Mouse (Mus musculus) embryo, embryonic 10 days (tissue): ENCODE measurements around the gene Fam171b.
A peak's percentile ranks its signal among the peaks of the same experiment; 100 is the strongest.

Experiments used
- DNase-seq: peaks from one replicate; pipeline ENCODE4 v3.0.0-alpha.2; 2015; ENCODE audit warnings: low spot score

Fam171b gene

DNA sequence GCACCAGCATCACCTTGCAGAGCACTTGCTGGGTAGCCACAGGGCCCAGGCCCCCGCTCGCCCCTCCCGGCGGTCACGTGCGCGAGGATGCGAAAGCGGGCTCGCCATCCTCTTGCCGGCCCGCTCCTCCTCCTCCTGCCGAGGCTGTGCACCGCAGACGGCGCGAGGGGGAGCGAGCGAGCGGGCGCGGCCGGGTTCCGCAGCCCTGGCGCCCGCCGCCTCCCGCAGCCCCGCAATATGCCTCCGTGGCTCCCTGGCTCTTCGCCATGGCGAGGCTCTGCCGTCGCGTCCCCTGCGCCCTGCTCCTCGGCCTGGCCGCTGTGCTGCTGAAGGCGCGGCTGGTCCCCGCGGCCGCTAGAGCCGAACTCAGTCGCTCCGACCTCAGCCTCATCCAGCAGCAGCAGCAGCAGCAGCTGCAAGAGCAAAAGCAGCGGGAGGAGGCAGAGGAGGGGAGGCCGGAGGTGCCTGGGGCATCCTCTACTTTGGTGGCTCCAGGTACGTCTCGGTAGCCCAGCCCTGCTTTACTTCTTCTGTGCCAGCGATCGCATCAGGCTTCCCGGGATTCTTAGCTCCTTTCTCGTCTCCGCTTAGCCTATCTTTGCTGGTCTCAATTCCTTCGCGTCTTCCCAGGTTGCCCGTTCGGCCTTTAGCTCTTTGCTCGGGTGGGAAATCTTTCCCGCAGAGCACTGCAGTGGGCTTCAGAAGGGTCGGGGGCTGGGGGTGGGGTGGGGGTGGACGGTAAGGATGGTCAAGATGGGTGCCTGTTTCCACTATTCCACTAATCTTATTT is at the start of gene Fam171b:
Fam171b (plus strand) TSS at position 154 of the 790 bp plus-strand sequence.
- peak; percentile 89 for DNase-seq

DNA sequence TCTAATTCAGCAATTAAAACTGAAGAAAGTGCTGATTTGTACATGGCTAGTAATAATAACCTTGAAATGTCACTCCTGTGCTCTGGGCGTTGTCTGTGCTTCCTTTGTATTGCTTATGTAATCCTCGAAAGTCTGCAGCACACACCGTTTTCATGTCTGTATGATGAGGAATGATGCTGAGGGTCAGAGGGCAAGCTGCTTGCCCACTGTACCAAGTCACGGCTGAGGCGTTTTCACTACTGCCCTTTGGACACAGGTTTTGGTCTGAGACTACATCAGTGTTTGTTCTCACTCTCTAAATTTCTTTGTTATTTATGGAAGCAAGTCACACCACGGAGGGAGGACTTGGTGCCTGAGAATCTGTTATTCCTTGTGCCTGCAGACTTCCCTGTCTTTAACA is 46.4 kb upstream of the Fam171b start:
- DNase-seq: peak; percentile 14

DNA sequence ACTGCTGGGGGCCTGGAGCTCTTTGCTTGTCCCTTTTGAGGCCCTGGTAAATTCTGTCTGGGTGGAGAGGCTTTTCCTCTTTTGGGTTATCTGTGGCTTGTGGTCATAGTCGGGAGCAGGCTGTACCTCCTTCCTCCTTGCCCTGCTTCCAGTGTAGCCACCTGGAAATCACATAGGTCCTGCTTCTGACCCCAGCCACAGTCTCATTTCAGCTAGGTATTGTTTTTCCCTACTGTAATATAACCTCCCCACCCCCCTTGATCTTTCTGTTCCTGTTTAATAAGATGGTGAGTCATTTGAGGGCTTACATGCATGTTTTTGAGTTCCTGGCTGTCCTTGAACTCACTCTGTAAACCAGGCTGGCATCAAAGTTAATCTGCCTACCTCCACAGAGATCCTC is 45.6 kb upstream of the Fam171b start:
- no peak for DNase-seq

DNA sequence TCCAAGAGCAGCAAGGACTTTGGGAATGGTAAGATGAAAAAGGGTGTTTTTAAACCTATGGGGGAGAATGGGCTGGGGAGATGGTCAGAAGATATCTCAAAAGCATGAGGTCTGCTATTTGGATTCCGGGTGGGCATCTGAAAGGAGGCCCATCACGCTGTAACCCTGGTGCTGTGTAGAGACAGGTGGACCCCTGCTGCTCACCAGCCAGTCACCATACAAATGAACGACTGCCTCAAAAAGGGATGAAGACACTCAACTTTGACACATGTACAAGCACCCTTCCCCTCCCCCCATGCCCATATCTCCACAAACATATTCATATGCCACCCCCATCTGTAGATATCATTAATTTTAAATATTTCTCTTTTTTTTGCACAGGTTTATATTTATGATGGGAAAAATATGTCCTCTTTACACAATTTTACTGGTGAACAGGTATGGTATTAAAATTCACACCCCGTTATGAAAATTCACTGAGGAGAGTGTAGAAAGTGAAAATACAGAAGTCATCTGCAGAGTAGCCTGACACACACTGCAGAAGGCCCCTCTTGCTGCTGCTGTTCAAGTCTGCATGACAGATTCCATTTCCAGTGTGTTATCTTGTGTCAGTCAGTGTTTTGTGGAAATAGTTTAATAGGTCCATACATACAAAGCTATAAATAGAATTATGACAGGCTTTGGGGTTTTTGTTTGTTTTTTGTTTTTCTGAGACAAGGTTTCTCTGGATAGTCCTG is 44.0 kb upstream of the Fam171b start:
- no peak for DNase-seq

DNA sequence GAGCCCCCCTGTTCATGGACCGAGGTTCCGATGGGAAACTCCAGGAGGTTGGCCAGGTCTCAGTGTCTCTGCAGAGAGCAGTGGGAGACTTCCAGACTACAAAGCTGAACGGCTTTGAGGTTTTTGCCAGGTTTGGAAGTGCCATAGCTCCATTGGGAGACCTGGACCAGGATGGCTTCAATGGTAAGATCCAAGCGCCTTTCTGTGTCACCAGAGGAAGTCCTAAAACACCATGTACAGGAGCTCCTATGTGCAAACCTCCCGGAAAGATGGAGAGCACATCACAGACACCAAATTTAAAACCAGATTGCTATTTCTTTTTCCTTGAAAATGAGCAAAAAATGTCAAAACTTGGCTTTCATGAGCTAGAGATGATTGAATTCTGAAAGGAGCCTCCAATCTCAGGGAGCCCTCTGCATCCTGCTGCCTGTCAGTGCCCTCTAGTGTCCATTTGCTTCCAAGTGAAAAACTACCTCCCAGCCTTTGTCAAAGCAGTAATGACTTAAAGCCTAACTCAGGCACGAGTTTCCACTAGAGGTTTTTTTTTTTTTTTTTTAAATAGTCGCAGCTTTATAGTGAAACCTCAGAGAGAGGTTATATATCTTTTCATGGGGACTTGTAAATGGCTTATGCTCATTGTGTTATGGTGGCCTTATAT is 41.2 kb upstream of the Fam171b start:
- DNase-seq: peak; percentile 78

DNA sequence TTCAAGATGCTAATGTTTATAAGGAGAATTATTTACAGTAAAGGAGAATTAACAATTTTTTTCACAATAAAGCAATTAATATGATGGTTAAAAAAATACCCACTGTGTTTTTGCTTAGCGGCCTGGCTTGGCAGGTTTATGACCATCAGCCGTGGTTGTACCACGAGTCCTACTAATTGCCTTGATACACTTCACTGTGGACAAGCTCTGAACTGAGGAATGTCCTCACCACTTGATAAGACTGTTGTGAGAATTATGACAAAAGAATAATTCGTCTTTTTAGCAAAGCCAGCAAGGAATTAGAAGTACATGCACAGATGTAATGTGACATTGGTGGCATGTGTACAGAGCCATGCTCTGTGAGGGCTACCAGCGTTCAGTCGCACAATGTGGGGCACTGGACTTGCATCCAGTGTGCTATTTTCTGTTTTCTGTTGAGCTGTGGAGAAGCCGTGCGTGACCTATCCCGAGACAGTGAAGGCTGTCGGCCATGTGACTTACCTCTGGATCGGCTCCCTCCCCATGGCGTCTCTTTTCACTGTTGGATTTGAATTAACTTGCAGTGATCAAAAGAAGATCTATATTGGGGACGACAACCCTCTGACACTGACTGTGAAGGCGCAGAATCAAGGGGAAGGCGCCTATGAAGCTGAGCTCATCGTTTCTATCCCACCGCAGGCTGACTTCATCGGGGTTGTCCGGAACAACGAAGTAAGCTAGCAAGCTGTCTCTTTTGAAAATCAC is 20.9 kb upstream of the Fam171b start:
- no peak for DNase-seq

DNA sequence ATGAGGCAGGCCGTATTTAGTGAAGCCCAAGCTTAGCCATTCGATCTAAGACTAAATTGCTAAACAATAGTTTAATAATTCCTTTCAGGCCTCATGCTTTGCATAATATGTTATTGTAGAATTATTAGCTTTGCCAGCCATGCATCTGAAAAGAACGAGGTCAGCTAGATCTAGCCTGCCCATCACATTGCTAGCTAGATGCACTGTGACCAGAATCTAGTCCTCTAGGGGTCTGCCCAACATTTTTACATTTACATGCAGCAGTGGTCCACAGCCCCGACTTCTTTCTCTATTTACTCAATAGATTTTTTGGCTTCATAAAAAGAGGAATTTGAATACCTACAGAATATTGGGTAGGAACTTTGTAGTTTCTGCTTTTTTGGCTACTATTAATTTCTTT is 20.3 kb upstream of the Fam171b start:
- no peak for DNase-seq

DNA sequence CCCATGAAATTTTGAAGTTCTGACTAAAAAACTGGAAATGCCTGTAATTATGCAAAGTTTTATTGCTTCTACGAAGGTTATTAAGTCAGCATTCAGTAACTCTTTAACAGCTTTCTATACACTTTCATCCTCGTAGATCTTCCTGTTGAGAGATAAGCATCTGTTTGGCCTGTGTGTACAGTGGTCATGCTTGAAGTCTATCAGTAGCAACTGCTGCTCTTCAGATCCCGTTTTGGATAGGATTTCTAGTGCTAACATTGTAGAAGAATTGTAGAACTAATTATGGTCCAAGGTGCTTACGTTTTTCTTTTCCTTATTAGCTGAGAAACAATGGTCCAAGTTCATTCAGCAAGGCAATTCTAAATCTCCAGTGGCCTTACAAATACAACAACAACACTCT is 16.7 kb upstream of the Fam171b start:
- no peak for DNase-seq

DNA sequence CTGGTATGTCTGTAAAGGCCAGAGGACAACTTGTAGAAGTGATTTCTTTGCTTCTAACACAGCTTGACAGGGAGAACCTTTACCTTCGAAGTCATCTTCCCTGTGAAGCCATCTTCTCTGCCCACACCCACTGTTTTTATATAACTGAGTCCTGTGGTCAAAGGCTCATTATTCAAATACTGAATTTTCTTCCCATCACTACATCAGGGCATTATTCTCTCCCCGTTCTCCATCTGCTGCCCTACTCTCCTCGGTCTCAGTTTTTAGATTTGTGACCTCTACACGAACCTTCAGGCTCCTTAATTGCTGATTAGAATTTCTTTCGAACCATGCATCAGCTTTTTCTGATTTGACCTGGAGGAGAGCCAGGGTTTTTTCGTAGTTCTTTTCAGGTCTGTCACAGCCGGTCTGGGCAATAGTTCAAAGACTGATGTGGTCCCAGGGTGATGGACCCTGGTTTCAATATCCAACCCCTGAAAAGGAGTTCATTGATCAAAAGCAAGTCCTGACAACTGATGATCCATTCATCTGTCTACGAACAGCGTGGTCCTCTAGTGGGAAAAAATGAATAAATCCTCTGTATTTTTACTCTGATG is 14.4 kb upstream of the Fam171b start:
- no peak for DNase-seq

DNA sequence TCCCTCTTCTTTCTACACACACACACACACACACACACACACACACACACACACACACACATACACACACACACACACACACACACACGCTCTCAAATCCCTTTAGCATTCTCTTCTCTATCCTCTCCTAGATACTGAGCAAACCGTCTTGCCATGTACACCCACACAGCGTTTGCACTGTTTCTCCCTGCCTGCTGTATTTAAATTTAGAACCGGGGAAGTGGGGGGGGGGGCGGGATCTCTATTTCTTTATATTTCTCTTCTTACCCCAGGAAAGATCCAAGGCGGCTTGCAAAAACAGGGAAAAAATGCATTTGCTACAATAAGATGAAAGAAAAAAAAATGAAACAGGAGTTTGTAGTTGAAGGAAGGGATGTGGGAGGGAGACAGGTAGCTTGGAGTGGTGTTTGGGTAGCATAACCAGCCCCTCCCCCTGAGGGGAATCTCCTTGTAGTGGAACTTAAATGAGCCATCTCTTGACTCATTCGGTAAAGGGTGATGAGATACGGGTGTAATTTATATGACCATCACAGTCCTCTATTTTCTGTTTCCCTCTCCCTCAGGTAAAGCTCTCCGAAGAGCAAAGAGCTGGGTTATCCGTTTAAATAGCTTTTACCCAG is 947 bp downstream of the Fam171b start:
- no peak for DNase-seq

DNA sequence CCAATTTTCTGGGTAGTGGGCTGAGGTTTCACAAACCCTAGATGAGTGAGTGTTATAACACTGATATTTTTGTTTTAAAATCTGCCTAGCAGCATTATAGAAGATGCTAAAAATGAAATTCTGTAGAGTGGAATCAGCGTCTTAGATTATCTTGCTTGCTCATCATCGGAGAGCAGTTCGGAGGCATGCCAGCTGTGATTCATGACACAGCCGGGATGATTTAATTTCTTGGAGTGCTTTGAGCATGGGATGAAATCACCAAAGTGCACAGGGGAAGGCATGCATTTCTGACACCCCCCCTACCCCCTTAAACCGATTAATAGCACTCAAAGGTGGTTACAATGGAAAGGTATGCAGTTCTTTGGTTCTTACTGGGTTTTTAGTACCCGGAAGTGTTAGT is 1.6 kb downstream of the Fam171b start:
- no peak for DNase-seq

DNA sequence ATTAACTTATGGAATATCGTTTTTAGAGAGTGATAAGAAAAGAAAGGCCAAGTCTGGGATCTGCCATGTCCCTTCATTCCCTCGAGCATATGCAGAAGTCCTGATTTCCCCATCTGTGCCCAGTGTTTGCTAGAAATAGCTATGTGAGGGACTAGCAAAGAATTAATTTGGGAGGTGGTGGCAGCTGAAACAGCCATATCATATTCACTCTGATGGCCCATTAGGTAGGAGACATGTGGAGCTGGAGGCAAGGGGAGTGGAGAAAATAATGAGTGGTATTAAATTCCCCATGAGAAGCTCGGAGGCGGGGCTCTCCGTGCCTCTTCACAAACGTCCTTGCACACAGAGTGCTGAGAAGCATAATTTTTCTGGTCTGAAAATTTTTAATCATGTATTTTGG is 3.7 kb downstream of the Fam171b start:
- no peak for DNase-seq

DNA sequence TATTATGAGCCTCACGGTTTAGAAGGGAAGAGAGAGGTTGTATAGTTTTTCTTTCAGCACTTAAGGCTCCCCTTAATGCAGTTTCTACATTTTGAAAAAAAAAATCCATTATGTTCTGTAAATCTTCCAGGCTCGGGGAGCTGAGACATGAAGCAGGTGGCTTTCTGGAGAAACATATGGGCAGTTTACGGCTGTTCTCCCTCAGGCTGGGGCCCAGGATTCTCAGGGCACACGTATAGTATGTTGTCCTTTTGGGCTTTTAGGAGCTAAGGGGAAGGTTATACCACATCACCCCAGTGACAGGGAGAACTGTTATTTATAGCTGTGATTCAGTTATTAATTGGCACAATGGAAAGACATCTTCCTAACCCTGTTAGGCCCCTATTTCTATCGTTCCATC is 12.7 kb downstream of the Fam171b start:
- no peak for DNase-seq

DNA sequence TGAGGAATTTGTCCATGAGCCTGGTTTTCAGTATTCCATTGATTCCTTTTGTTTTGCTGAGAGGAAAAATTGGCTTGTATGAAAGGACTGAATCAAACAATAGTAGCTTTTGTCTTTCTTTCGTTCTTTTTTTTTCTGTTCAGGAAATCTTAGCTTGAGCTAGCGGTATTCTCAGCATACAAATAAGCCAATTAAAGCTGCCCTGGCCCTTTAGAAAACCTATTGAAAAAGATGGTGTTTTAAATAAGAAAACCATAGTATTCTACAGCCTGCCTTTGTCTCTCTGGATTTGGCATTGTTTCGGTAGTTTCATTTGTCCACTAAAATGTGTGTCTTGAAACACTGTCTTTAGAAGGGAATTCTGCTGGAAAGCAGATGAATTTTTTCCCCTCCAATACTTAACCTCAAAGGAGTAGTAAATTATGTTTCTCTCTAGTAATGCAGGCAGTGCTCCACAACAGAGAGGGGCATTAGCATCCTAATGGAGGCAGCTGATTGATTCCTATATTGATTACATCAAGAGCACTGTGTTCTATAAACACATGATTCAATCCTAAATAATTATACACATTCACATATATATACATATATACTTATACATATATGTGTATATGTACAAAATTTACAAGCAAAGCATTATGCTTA is 16.6 kb downstream of the Fam171b start:
- no peak for DNase-seq

DNA sequence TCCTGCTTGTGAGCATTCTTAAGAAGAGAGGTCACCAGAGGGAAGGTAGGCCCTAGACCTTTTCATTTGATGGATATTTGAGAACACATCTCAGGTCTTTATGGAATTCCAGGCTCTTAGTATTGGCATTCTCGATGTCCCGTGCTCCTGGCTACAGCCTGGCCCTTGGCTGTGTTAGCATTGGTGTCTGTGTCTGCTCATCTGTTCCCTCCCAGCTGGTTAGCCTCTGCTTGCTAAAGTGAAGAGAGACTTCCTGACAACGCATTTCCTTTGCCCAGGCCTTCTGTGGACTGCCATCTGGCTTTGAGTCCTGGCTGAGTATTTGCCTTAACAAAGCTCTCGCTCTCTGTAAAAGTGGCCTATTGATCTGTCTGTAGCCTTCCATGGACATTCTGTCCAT is 20.5 kb downstream of the Fam171b start:
- no peak for DNase-seq

DNA sequence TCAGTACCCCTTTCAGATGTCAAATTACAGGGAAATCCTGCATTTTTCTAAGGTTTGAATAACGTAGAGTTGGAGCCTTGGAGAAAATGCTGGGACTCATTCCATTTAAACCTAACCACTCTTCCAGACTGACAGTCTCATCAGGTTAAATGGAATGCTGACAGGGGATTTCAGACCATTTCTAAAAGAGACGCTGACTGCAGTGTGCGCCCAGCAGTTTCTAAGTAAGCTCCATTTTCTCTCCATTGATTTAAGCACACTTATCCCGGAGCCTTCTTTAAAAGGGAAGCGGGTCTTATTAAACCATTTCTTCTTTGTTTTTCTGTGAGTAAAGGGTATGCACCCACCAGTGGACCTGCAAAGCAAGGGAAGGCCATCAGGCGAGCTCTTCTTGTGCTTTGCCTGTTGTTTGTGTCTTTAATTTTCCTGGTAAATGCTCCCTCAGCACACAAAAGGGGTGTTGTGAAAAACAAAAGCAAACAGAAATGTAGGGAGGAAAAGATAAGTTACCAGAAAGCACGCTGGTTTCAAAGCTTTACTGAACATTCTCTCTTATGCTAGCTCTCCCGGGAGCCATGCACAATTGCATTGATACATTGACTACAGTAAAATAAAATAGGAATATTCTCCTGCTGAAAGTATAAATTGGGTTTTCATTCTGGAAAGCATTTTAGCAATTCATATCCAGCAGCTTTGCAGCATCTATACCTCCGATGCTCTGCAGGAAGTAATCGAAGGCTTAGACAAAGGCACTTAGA is 23.1 kb downstream of the Fam171b start:
- DNase-seq: no peak

DNA sequence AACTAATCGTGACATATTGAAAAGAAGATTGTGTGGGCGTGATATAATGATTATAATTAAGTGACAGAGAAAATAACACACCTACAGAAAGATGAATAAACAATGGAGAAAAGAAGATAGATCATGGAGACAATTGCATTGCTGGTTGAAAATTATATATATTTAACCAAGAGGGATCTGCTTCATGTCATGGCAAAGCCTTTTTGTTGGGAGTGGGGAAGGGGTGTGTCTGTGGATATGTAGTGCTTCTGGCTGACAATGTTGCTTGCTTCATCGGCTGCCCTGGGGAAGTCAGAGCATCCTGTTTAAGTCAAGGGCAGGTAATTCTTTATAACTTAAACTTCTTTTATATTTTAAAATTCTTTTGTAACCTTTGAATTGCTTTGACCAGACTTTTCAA is 36.1 kb downstream of the Fam171b start:
- DNase-seq: no peak

DNA sequence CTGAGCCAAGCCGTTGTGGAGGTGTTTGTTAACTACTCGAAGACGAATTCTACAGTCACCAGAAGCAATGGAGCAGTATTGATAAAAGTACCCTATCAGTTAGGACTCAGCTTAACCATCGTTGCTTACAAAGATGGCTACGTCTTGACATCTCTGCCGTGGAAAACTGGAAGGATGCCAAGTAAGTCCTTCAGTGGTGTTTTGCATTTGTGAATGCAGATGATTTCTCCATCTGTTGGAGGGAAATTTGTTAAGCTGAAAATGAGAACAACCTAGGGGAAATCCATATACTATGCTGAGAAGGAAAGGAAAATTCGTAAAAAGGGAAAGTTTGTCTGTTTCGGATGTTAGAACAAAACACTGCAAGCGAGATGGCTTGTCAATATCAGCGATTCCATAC is 41.0 kb downstream of the Fam171b start:
- DNase-seq: no peak

DNA sequence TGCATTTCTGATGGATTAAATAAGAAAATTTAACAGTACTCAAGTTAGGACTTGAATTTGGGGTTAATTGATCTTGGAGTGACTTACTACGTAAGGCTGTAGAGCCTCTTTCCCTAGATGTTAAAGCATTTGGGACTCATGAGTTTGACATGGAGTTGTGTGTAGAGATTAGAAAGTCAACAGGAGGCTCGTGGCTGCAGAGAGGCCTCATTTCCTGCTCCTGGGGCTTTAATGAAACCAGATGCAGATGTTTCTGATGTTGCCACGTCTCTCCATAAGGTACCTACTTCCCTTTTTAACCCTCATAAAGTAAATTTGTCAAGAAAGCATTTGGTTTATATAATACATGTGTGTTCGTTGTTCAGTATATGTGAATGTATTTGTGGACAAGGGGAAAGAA is 43.8 kb downstream of the Fam171b start:
- no peak for DNase-seq

DNA sequence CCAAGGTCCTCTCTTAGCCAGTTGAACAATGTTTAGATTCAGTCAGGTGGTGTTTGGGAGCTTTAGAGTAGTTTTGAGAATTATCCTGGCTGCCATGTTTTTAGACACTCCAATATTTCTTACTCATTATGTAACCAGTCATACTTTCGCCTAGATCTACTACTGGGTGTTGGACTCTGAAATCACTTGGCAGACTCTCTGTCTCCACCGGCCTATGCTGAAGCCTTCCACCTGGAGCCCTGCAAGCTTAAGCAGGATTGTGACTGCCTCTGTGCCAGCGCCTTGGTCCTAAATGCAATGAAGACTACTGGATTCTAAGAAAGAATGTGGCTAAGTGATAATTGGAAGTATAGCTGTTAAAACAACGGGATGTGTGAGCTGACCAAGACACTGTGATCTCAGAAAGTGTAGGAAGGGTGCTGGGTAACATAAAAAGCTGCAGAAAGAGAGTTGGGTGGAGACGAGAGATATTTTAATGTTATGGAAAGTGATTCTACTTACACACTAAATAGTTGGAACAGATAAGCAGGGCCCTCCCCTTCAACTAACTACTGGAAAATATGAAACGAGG is 71.5 kb downstream of the Fam171b start:
- DNase-seq: no peak
